Mouse (Mus musculus): ENCODE results near the gene Ndufs8.

The Ndufs8 gene

GRCm38 (mm10) chr19:3931716-3932115 lies 19.1 kb upstream of the Ndufs8 start:
- in situ Hi-C loops (cut with MboI, MseI), result no loop called here

GRCm38 (mm10) chr19:3930262-3931057 lies 17.9 kb upstream of the Ndufs8 start:
- in situ Hi-C loops (cut with MboI, MseI), result no loop called here

GRCm38 (mm10) chr19:3929211-3929941 lies 16.8 kb upstream of the Ndufs8 start, which contains the start of gene Aldh3b1:
Gene Aldh3b1, minus strand, starts transcription at chr19:3929808.
- in situ Hi-C loops (cut with MboI, MseI), result no loop called here

- in situ Hi-C loops (cut with MboI, MseI), result no loop called here
These were observed 16.2 kb upstream of the Ndufs8 start for GRCm38 (mm10) chr19:3928779-3929178.

- in situ Hi-C loops (cut with MboI, MseI), result no loop called here
These were observed 15.4 kb upstream of the Ndufs8 start for GRCm38 (mm10) chr19:3927989-3928388.

- in situ Hi-C loops (cut with MboI, MseI), result no loop called here
These were observed 14.1 kb upstream of the Ndufs8 start for GRCm38 (mm10) chr19:3926685-3927084.

- in situ Hi-C loops (cut with MboI, MseI), result no loop called here
These were observed 13.7 kb upstream of the Ndufs8 start for GRCm38 (mm10) chr19:3926279-3926678.

- in situ Hi-C loops (cut with MboI, MseI), result no loop called here
These were observed 13.3 kb upstream of the Ndufs8 start for GRCm38 (mm10) chr19:3925859-3926258.

- in situ Hi-C loops (cut with MboI, MseI), result no loop called here
These were observed 12.3 kb upstream of the Ndufs8 start for GRCm38 (mm10) chr19:3924868-3925267.

GRCm38 (mm10) chr19:3924190-3924589 lies 11.6 kb upstream of the Ndufs8 start:
- in situ Hi-C loops (cut with MboI, MseI), result no loop called here

GRCm38 (mm10) chr19:3923586-3923985 lies 11.0 kb upstream of the Ndufs8 start:
- in situ Hi-C loops (cut with MboI, MseI), result no loop called here

- in situ Hi-C loops (cut with MboI, MseI), result no loop called here
These were observed 10.2 kb upstream of the Ndufs8 start for GRCm38 (mm10) chr19:3922661-3923371.

GRCm38 (mm10) chr19:3919928-3920327 lies 7.4 kb upstream of the Ndufs8 start:
- in situ Hi-C loops (cut with MboI, MseI), result no loop called here

- in situ Hi-C loops (cut with MboI, MseI), result no loop called here
These were observed 4.2 kb upstream of the Ndufs8 start for GRCm38 (mm10) chr19:3916727-3917126.

- in situ Hi-C loops (cut with MboI, MseI), result no loop called here
These were observed 2.0 kb upstream of the Ndufs8 start for GRCm38 (mm10) chr19:3914535-3914934.

GRCm38 (mm10) chr19:3913692-3914091 lies 1.1 kb upstream of the Ndufs8 start:
- in situ Hi-C loops (cut with MboI, MseI), result no loop called here

- in situ Hi-C loops (cut with MboI, MseI), result no loop called here
These were observed 2.4 kb downstream of the Ndufs8 start for GRCm38 (mm10) chr19:3910206-3910605.

GRCm38 (mm10) chr19:3907876-3908660 lies 4.5 kb downstream of the Ndufs8 start:
- in situ Hi-C loops (cut with MboI, MseI), result no loop called here

- in situ Hi-C loops (cut with MboI, MseI), result no loop called here
These were observed 5.5 kb downstream of the Ndufs8 start, which contains the start of gene Tcirg1 for GRCm38 (mm10) chr19:3906795-3907786. Gene Tcirg1, minus strand, starts transcription at chr19:3907133.

GRCm38 (mm10) chr19:3906326-3906725 lies 6.2 kb downstream of the Ndufs8 start:
- in situ Hi-C loops (cut with MboI, MseI), result no loop called here

All from T-helper 1 cell (primary cell).